Mouse (Mus musculus): ENCODE measurements at regions not wholly inside any gene's neighbourhood (a gene's known extent, or its start where the extent isn't known, plus 50 kb on each side); places are given as distances from the start of the nearest gene placed in this dataset.
"Not testable (repeated sequence)": the region's sequence is repeated elsewhere in the genome, so short reads cannot be mapped to it uniquely, and the experiment has no call there.

GRCm38 (mm10) chr3:155662280-155662679 is 569.0 kb downstream of the Lrriq3 start:
- in situ Hi-C loops (cut with MboI, MseI), result no loop called here

- in situ Hi-C loops (cut with MboI, MseI), result no loop called here
Measured at GRCm38 (mm10) chr3:155672558-155672957, 579.3 kb downstream of the Lrriq3 start.

- in situ Hi-C loops (cut with MboI, MseI), result no loop called here
Measured at GRCm38 (mm10) chr3:155680200-155680599, 587.0 kb downstream of the Lrriq3 start.

- in situ Hi-C loops (cut with MboI, MseI), result no loop called here
Measured at GRCm38 (mm10) chr3:155682921-155683813, 589.9 kb downstream of the Lrriq3 start.

- in situ Hi-C loops (cut with MboI, MseI), result no loop called here
Measured at GRCm38 (mm10) chr3:155688358-155688757, 595.1 kb downstream of the Lrriq3 start.

GRCm38 (mm10) chr3:155723011-155723510 is 629.8 kb downstream of the Lrriq3 start:
- in situ Hi-C loops (cut with MboI, MseI), result no loop called here

GRCm38 (mm10) chr3:155742421-155742820 is 649.2 kb downstream of the Lrriq3 start:
- in situ Hi-C loops (cut with MboI, MseI), result no loop called here

- in situ Hi-C loops (cut with MboI, MseI), result not testable (repeated sequence)
Measured at GRCm38 (mm10) chr3:155746601-155747000, 653.4 kb downstream of the Lrriq3 start.

GRCm38 (mm10) chr3:155747511-155747910 is 654.3 kb downstream of the Lrriq3 start:
- in situ Hi-C loops (cut with MboI, MseI), result no loop called here

GRCm38 (mm10) chr3:155757285-155757684 is 664.1 kb downstream of the Lrriq3 start:
- in situ Hi-C loops (cut with MboI, MseI), result no loop called here

GRCm38 (mm10) chr3:155776019-155776418 is 682.8 kb downstream of the Lrriq3 start:
- in situ Hi-C loops (cut with MboI, MseI), result no loop called here

- in situ Hi-C loops (cut with MboI, MseI), result no loop called here
Measured at GRCm38 (mm10) chr3:155777025-155777424, 683.8 kb downstream of the Lrriq3 start.

- in situ Hi-C loops (cut with MboI, MseI), result loop anchor here in 1 of 2 experiments (10.0 kb wide), 1 partner anchor 649 kb away; no protein-coding TSS in a partner anchor
Measured at GRCm38 (mm10) chr3:155815693-155816092, 722.5 kb downstream of the Lrriq3 start.

- in situ Hi-C loops (cut with MboI, MseI), result no loop called here
Measured at GRCm38 (mm10) chr3:155824863-155825262, 731.6 kb downstream of the Lrriq3 start.

GRCm38 (mm10) chr3:155866286-155866685 is 695.3 kb upstream of the Negr1 start:
- in situ Hi-C loops (cut with MboI, MseI), result no loop called here

- in situ Hi-C loops (cut with MboI, MseI), result no loop called here
Measured at GRCm38 (mm10) chr3:155875696-155876095, 685.9 kb upstream of the Negr1 start.

GRCm38 (mm10) chr3:155878401-155878800 is 683.2 kb upstream of the Negr1 start:
- in situ Hi-C loops (cut with MboI, MseI), result no loop called here

GRCm38 (mm10) chr3:155880722-155881121 is 680.9 kb upstream of the Negr1 start:
- in situ Hi-C loops (cut with MboI, MseI), result no loop called here

GRCm38 (mm10) chr3:155915981-155916380 is 645.6 kb upstream of the Negr1 start:
- in situ Hi-C loops (cut with MboI, MseI), result no loop called here

GRCm38 (mm10) chr3:155942896-155943295 is 618.7 kb upstream of the Negr1 start:
- in situ Hi-C loops (cut with MboI, MseI), result no loop called here

GRCm38 (mm10) chr3:155944042-155944735 is 617.4 kb upstream of the Negr1 start:
- in situ Hi-C loops (cut with MboI, MseI), result no loop called here

- in situ Hi-C loops (cut with MboI, MseI), result no loop called here
Measured at GRCm38 (mm10) chr3:155945188-155945587, 616.4 kb upstream of the Negr1 start.
